Mouse (Mus musculus) liver, adult 2 months (tissue): ENCODE data around the gene Ube2b. TPM values are rescaled to one million over a fixed set of nuclear protein-coding genes. Genes with fewer than 3 reads are reported as not detected.

ENCODE experiments used
- DNase-seq: peaks from one replicate; pipeline ENCODE4 v3.0.0-alpha.2; 2011; ENCODE audit warnings: low read depth, low spot score; ENCODE audit errors: extremely low read depth
- H3K27ac ChIP-seq: fragments of 200-500 bp; replicated peaks from 2 replicates; pipeline ENCODE4 v1.5.1; 2012; ENCODE audit warnings: low read depth, mild to moderate bottlenecking, control low read depth, inconsistent platforms, low read length; ENCODE audit not compliant: insufficient read depth
- H3K27me3 ChIP-seq: fragments of 200-500 bp; 2 replicates; pipeline ENCODE4 v1.6.1; 2012; ENCODE audit warnings: mild to moderate bottlenecking, moderate library complexity, low read length, inconsistent platforms; ENCODE audit not compliant: control insufficient read depth, insufficient read depth
- H3K36me3 ChIP-seq: fragments of 200-500 bp; 2 replicates; pipeline ENCODE4 v1.6.1; 2012; ENCODE audit warnings: low read length, inconsistent platforms; ENCODE audit not compliant: control insufficient read depth, insufficient read depth
- H3K4me1 ChIP-seq: fragments of 200-500 bp; 2 replicates; pipeline ENCODE4 v1.6.1; 2011; ENCODE audit warnings: low read length; ENCODE audit not compliant: control insufficient read depth, insufficient read depth
- H3K4me3 ChIP-seq: fragments of 200-500 bp; 2 replicates; pipeline ENCODE4 v1.5.1; 2011; ENCODE audit warnings: low read depth, mild to moderate bottlenecking, control low read depth, low read length, moderate library complexity; ENCODE audit not compliant: insufficient read depth
- H3K79me2 ChIP-seq: fragments of 200-500 bp; 2 replicates; pipeline ENCODE4 v1.6.1; 2012; ENCODE audit warnings: inconsistent platforms, mild to moderate bottlenecking, low read length, moderate library complexity; ENCODE audit not compliant: control insufficient read depth, insufficient read depth
- H3K9ac ChIP-seq: fragments of 200-500 bp; 2 replicates; pipeline ENCODE4 v1.6.1; 2012; ENCODE audit warnings: low read depth, mild to moderate bottlenecking, control low read depth, inconsistent platforms, low read length
- CTCF ChIP-seq: fragments of 200-500 bp; IDR thresholded peaks from 2 replicates; pipeline ENCODE4 v1.5.1; 2011; ENCODE audit warnings: low read depth, low read length, control low read depth
- POLR2A ChIP-seq: fragments of 200-500 bp; IDR thresholded peaks from 2 replicates; pipeline ENCODE4 v1.6.1; 2011; ENCODE audit warnings: low read length, control low read depth; ENCODE audit not compliant: insufficient read depth; ENCODE audit errors: extremely low read depth
- WGBS: fragments of 180-500 bp; shearing (Covaris S2); methylation state at CpG from one replicate; pipeline ENCODE4 v1.1.7; 2018; 5-methylcytosine and 5-hydroxymethylcytosine counted together
- polyA plus RNA-seq: library from polyadenylated mRNA; depleted of rRNA; stranded (reverse); fragments of >200 nt; gene quantifications from 2 replicates; pipeline ENCODE4 v1.2.3, GENCODE M21; 2012
- total RNA-seq: library from RNA; depleted of rRNA; stranded (reverse); fragments of >200 nt; gene quantifications from 2 replicates; pipeline ENCODE4 v1.2.3, GENCODE M21; 2014

The Ube2b gene
- total and polyA plus RNA-seq, 2 experiments = 50.2 to 107 TPM

- Histone ChIP-seq H3K79me2 (no peaks in the 10 kb centered on the region), H3K27me3 (no peaks in the 10 kb centered on the region), H3K27ac (no peak overlapping the region), H3K9ac (no peak overlapping the region), H3K4me1 (no peaks in the 10 kb centered on the region), H3K36me3 (no peaks in the 10 kb centered on the region), H3K4me3 (no peak overlapping the region)
- 90% methylated on average over 1 of the region's 1 CpGs for WGBS
- no peak for DNase-seq
- TF ChIP-seq CTCF (no peak), POLR2A (no peak)
Measured at GRCm38 (mm10) chr11:52033953-52034352, 33.4 kb upstream of the Ube2b start.

DNA sequence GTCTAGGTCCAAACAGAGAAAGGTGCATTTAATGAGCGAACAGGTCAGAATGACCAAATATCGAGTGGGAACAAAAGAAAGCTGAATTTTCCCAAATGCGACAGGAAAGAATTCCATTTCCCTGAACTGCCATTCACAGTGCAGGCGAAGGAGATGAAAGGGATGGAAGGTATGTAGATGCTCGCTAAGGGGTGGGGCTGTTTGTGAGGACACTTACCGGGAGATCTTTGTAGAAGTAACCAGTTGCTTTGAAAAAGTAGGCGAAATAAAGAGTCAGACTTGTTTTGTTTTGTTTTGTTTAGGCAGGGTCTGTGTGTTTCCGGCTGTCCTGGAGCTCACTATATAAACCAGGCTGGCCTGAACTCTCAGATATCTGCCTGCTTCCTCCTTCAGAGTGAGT is 31.8 kb upstream of the Ube2b start:
- WGBS = 79% methylated on average over 8 of the region's 8 CpGs
- Histone ChIP-seq H3K27ac (no peak overlapping the region), H3K27me3 (no peaks in the 10 kb centered on the region), H3K79me2 (no peaks in the 10 kb centered on the region), H3K4me3 (no peak overlapping the region), H3K9ac (no peak overlapping the region), H3K36me3 (no peaks in the 10 kb centered on the region), H3K4me1 (no peaks in the 10 kb centered on the region)
- TF ChIP-seq POLR2A (no peak), CTCF (no peak)
- no peak for DNase-seq

DNA sequence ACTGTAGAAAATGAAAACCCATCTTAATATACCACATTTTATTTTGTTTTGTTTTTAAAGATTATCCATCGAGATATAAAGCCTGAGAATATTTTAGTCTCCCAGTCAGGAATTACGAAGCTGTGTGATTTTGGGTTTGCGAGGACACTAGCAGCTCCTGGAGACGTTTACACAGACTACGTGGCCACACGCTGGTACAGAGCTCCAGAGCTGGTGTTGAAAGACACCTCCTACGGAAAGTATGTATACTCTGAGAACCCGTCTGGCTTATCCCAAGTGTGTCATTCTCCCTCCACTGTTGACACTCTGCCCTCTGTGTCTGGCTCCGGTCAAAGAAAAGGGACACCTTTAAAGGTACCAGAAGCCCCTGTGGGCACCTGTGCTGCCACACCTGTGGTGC is 17.7 kb upstream of the Ube2b start:
- H3K9ac ChIP-seq = no peak overlapping the region
- no peak overlapping the region for H3K4me3 ChIP-seq
- no peaks in the 10 kb centered on the region for H3K79me2 ChIP-seq
- no peaks in the 10 kb centered on the region for H3K27me3 ChIP-seq
- TF ChIP-seq POLR2A (no peak), CTCF (no peak)
- no peaks in the 10 kb centered on the region for H3K36me3 ChIP-seq
- DNase-seq = no peak
- 86% methylated on average over 9 of the region's 9 CpGs for WGBS
- no peak overlapping the region for H3K27ac ChIP-seq
- H3K4me1 ChIP-seq = no peaks in the 10 kb centered on the region

GRCm38 (mm10) chr11:52011541-52011940 is 11.0 kb upstream of the Ube2b start:
- H3K27me3 ChIP-seq = no peaks in the 10 kb centered on the region
- H3K79me2 ChIP-seq = no peaks in the 10 kb centered on the region
- 81% methylated on average over 5 of the region's 5 CpGs for WGBS
- H3K4me3 ChIP-seq = no peak overlapping the region
- H3K36me3 ChIP-seq = no peaks in the 10 kb centered on the region
- no peak overlapping the region for H3K9ac ChIP-seq
- H3K27ac ChIP-seq = no peak overlapping the region
- no peak for DNase-seq
- no peaks in the 10 kb centered on the region for H3K4me1 ChIP-seq
- TF ChIP-seq CTCF (no peak), POLR2A (no peak)

- no peaks in the 10 kb centered on the region for H3K79me2 ChIP-seq
- no peaks in the 10 kb centered on the region for H3K27me3 ChIP-seq
- peaks cover 3% of the 10 kb centered on the region; the same call in 1 of the 2 replicates for H3K4me1 ChIP-seq
- H3K36me3 ChIP-seq = no peaks in the 10 kb centered on the region
- H3K9ac ChIP-seq = no peak overlapping the region
- H3K27ac ChIP-seq = no peak overlapping the region
- 92% methylated on average over 11 of the region's 11 CpGs for WGBS
- TF ChIP-seq CTCF (no peak), POLR2A (no peak)
- DNase-seq = no peak
- H3K4me3 ChIP-seq = no peak overlapping the region
Measured at GRCm38 (mm10) chr11:52011011-52011410, 10.4 kb upstream of the Ube2b start.

- peaks cover 7% of the 10 kb centered on the region; the same call in 1 of the 2 replicates for H3K4me1 ChIP-seq
- H3K27me3 ChIP-seq = no peaks in the 10 kb centered on the region
- TF ChIP-seq POLR2A (no peak), CTCF (no peak)
- H3K36me3 ChIP-seq = no peaks in the 10 kb centered on the region
- H3K4me3 ChIP-seq = no peak overlapping the region
- 12% methylated on average over 2 of the region's 2 CpGs for WGBS
- H3K9ac ChIP-seq = no peak overlapping the region
- no peak overlapping the region for H3K27ac ChIP-seq
- no peaks in the 10 kb centered on the region for H3K79me2 ChIP-seq
- peak; percentile 75 for DNase-seq
Measured at GRCm38 (mm10) chr11:52005586-52005985, 5.0 kb upstream of the Ube2b start.
